ENCODE assay signal across 1 mouse cellular context in the genomic region with DNA sequence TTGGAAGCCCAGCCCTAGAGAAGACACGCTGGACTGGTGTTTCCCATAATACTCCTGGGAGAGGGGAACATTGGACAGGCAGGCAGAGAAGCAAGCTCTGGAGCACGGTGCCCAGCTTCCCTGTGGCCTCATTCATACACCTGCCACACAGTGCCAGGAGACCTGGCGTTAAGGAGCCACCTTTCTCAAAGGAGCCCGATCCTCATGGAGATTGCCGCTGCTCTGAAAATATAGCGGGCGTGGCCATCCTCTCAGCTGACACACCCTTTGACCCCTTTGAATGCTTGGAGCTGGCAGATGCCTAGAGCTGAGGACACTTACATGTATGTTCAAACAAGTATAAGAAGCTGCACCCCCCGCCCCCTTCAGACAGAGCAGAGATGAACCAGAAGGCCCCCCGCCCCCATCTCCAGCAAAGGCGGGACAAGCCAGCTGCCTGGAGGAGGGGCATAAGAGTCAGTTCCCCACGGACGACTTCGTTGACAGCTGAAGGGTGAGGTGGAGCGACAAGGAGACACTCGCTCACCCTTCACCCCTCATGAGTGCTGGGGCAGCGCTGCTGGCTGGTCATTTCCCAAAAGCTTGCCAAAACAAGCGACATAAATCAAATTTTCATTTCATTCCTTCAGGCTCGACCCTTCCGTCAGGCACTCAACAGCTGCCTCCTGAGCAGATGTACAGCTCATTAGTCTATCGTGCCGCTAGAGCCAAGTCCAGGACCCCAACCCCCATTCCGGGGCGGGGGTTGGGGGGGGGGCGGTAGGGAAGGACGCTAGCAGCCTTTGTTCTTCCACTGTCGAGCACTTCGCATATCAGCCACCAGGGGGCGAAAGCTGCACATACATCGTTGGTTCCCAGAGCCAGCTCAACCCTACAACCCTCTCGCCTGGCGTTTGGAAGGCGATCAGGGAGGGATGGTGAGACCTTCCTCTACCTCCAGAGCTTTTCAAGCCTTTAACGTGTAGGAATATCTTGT.
TF ChIP-seq lines count a peak whose summit lies in the region.

No protein-coding gene starts in this region.

TF ChIP-seq in CH12.LX, 34 proteins besides CTCF, POLR2A, EP300 and RAD21:
- TF ChIP-seq KAT2A (IDR thresholded peaks at IDR 0.05; ENCODE audit: insufficient replicate concordance, low read length) = 0 out of 2 replicates have a peak, but pooled peaks have one; percentile 5
- no peak for TF ChIP-seq JUN (IDR thresholded peaks at IDR 0.05; ENCODE audit: insufficient read depth, low read depth, low read length)
- 0 out of 2 replicates have a peak, but pooled peaks have one; percentile 14 for TF ChIP-seq NELFE (IDR thresholded peaks at IDR 0.05; ENCODE audit: low read depth, low read length)
- no peak for TF ChIP-seq JUND (conservative IDR thresholded peaks at IDR 0.05; ENCODE audit: low read depth, low read length)
- TF ChIP-seq MAZ (IDR thresholded peaks at IDR 0.05; ENCODE audit: low read depth, low read length) = peak; percentile 73; the same call in 1 of the 2 replicates
- TF ChIP-seq ZKSCAN1 (IDR thresholded peaks at IDR 0.05; ENCODE audit: borderline replicate concordance, low read depth, low read length) = no peak
- TF ChIP-seq SMC3 (IDR thresholded peaks at IDR 0.05; ENCODE audit: low read depth, low read length) = peak; percentile 80
- TF ChIP-seq CHD2 (IDR thresholded peaks at IDR 0.05; ENCODE audit: low read length) = 0 out of 2 replicates have a peak, but pooled peaks have one; percentile 56
- TF ChIP-seq E2F4 (IDR thresholded peaks at IDR 0.05; ENCODE audit: insufficient replicate concordance, low read depth, low read length) = no peak
- peak; percentile 36 for TF ChIP-seq ZC3H11A (IDR thresholded peaks at IDR 0.05; ENCODE audit: low read depth, low read length)
